Mouse (Mus musculus) cerebellum, adult 18-20 months (tissue): ENCODE results near the gene Nsun6.

Experiments
- DNase-seq, 2 experiments: peaks; one replicate each; pipeline ENCODE4 v3.0.0; 2021

Nsun6 gene

DNA sequence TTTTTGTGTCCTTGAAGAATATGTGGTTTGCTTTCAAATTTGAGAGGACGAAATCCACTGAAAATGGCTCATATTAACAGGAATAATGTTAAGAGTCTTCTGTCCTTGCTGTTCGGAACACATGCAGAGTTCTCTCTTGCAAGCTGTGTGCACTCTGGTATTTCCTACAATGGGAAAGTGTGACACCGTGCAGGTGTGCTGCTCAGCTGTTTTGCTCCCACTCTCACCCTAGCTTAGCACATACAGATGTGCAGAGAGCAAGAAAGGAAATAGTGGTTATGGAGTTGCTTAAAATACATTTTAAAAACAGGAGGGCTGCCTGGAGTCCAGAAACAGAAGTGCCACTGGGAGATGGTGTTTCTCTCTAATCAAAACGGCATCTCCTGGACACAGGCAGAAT, 65.5 kb downstream of the Nsun6 start:
- DNase-seq: no peak

DNA sequence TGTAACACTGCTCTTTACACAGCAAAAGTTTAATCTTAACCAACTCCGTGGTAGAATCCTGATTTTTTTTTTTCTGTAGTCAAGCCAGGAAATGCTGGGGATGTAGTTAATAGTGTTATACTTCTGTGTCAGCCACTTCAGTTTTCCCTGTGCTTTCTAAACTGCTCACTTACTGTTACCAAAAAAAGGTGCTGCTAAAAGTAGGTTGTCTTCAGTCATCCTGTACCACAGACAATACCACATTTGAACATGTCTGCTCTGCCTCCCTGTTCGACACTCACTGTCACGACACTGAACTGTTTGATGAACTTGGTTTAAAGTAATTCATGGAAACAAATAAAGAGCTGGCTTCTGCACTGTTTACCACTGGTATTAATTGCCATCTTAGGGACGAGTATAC, 66.4 kb downstream of the Nsun6 start:
- DNase-seq: no peak

DNA sequence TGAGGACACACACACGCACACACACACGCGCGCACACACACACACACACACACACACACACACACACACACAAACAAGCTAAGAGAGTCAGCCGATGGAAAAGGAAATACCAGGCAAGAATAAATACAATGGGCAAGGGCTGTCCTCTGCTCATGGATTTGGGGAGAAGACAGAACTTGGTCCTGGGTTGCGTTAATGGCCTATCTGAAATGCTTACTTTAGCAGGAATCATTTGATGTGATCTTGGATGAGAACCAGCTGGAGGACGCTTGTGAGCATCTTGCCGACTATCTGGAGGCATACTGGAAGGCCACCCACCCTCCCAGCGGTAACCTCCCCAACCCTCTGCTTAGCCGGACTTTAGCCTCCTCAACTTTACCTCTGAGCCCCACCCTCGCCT, 70.8 kb downstream of the Nsun6 start:
- DNase-seq: no peak

DNA sequence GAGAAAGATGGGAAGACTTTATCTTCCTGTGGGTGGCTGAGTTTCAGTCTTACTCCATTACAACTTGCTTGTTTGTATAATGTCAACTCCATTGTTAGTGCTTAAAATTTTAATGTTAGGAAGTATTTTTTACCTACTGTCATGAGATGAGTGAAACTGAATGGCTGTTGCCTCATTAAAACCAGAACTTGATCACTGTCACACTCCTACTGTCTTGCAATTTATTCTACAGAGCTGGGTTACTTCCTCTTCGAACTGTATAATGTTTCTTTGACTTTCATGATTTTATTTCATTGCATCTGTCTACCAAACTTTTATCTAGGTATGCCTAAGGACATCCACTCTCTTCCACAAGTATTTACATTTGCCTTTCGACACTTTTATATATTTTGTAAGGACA, 93.4 kb downstream of the Nsun6 start:
- no peak for DNase-seq

DNA sequence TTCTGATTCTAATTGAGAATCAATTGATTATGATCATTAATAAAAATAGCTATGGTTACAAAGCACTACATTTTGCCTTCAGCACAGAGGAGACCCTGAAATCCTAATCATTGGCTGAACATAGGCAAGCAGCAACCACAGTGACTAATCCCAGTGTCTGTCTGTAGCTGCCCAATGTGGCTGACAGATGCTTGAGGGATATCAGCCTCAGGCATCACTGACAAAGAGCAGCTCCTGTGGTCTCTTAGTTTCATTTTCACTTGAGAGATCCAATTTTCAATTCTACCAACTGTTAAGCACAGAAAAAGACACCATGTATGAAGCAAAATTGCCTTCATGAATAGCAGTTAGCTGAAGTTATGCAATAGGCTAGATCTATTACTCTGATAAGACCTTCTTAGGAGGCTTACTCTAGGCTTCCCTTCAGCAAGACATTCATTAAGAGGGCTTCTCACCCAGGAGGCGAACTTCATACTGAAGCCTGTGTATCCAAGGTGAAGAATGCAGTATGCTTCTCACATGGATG, 93.8 kb downstream of the Nsun6 start:
- DNase-seq: no peak

DNA sequence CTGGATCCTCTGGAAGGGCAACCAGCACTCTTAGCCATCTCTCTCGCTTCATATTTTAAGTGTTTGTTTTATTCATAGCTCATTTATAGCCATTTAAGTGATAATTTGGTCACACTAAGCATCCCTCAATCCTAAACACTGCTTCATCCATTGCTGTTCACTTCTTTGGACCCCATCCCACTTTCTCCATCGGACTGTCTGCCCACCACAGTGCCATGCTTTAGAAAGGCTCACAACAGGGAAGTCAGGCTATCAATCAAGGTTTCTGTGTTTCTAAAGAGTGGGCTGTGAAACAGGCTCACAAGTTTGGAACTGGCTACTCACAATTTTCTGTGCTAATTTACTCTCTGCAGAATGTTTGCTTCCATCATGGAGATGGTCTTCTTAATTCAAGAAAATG, 101.8 kb downstream of the Nsun6 start:
- DNase-seq: no peak
